Mouse (Mus musculus) effector memory CD4-positive, alpha-beta T cell, adult 7 months (primary cell): Measurements from ENCODE around the gene Gm14632. TPM values are rescaled to one million over a fixed set of nuclear protein-coding genes. Genes with fewer than 3 reads are reported as not detected.

Experiments
- polyA plus RNA-seq: library from polyadenylated mRNA; unstranded; fragments of 100-300 nt; shearing (Covaris generic); gene quantifications from one replicate; pipeline ENCODE4 v1.2.1, GENCODE M21; 2017

Gm14632 gene
- polyA plus RNA-seq: not detected

DNA sequence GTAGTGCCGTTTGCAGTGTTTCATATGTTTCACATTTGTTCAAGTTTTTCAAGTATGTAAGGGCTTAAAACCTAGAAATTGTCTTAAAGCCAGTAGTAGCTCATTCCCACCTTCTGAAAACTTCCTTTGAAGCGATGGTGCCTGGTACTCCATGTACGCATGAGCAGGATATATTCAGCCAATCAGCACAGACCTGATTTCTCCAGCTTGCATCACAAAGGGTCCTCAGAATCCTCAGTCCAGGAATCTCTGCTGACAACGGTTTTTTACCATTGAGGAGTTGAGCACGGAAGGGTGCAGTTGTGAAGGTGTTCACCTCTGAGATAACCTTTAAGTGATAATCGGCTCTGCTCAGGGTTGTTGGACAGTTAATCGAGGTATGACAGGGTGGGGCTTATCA is at the start of gene Gm14632:
Gene Gm14632, plus strand, starts transcription at position 301 of the 400 bp plus-strand sequence.

